Mouse (Mus musculus) spleen, adult 18-20 months (tissue): Measurements from ENCODE around the gene Map6d1.
A peak's percentile ranks its signal among the peaks of the same experiment; 100 is the strongest.

Experiments used
- DNase-seq, 2 experiments: peaks; one replicate each; pipeline ENCODE4 v3.0.0; 2022; ENCODE audit warnings: mixed read lengths in 2 of 2

Map6d1 gene

GRCm38 (mm10) chr16:20185368-20185767 lies 55.8 kb downstream of the Map6d1 start:
- DNase-seq: peak in 1 of 2 experiments; percentile 13
